Mouse (Mus musculus): ENCODE results near the gene Btg4. TPM values are rescaled to one million over a fixed set of nuclear protein-coding genes. Genes with fewer than 3 reads are reported as not detected.

Btg4 gene
- not detected for total RNA-seq (2021)

DNA sequence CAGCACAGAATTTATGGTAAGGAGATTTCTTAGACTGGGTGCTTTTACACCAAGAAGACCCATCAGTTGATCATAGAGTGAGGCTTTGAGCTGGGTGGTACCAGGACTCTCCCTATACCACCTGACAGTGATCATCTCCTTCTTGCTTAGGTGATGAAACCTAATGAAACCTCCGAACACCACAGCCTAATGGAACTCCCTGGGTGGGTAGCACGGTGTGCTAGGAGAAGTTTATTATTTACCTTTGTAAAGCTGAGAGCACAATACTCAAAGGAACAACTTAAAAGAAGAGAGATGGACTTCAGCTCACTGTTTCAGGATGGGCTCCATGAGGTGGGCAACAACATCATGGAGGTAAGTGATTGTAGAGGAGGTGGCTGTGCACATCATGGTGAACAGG lies at the start of gene Btg4:
TSS of gene Btg4 (plus strand) at position 301 of the 400 bp plus-strand sequence.
- intact Hi-C loops (cut with DNase I), result no loop called here
- DNase-seq (ENCODE audit: low spot score), result no peak

DNA sequence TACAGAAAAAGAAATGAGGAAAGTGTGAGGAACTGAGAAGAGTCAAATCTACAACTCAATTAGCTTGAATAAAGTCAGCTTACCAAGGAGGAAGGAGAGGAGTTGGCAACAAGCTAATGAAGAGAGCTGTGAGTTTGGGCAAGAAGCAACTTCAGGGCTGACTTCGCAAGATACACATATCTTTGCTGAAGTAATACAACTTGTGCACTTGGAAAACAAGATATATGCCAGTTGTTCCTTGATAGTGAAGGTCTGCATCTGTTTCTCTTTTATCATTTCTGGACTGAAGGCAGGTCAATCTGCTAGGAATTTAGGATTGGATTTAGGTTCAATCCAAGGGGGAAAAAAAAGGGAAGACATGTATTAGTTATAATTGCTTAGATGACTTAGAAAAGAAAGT lies 47.1 kb upstream of the Btg4 start:
- no peak for DNase-seq (ENCODE audit: low spot score)
- intact Hi-C loops (cut with DNase I), result loop anchor here (5.0 kb wide), 1 partner anchor 139 kb away; no protein-coding TSS in a partner anchor

DNA sequence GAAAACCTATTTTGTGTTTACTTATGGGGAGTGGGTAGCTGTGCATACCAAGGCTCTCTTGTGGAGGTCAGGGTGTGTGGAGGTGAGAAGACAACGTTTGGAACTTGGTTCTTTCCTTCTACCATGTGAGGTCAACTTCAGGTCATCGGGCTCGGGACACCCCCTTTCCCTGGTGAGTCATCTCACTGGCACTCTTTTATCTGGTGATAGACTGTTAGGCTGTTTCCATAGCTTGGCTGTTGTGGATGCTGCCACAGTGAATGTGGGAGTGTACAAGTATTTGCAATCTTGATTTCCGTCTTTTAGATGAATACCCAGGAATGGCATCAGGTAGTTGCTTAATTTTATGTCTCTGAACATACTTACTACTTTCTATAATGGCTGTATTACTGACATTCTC lies 45.0 kb upstream of the Btg4 start:
- no peak for DNase-seq (ENCODE audit: low spot score)
- intact Hi-C loops (cut with DNase I), result no loop called here

DNA sequence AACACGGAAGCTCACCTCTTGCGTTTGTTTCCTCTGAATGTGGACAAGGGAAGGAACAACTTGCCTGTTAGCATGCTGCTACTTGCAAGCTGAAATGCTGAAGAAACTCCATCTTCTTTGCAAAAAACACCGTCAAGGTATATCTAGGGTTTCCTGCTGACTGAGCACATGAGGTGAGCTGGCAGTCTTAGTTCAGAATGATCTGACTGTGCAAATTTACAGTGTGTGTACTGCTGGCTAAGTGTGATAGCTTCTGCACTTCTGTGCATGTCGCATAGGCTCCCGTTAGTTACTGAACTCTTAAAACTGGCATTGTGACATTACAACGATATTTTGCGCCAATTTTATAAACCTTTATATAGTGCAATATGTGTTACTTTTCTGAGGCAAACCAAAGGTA lies 41.0 kb upstream of the Btg4 start:
- no peak for DNase-seq (ENCODE audit: low spot score)
- intact Hi-C loops (cut with DNase I), result no loop called here

DNA sequence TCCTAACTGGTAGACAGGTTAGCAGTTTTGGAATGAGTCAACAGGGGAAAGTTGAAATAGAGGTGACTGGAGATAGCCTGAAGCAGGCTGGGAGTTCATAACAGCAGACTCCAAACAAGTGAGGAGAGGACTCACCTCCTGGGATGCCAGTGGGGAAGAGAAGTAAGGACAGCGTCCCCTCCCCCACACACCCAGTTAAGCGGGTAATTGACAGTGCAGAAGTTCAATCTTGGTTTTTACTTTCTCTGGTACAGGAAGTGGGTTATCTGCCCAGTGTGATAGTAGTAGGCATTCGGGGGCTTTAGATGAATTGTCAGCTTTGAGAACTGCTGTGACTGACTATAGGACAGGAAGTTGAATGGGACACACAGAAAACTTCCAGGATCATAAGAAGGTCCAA lies 40.4 kb upstream of the Btg4 start:
- intact Hi-C loops (cut with DNase I), result no loop called here
- no peak for DNase-seq (ENCODE audit: low spot score)

DNA sequence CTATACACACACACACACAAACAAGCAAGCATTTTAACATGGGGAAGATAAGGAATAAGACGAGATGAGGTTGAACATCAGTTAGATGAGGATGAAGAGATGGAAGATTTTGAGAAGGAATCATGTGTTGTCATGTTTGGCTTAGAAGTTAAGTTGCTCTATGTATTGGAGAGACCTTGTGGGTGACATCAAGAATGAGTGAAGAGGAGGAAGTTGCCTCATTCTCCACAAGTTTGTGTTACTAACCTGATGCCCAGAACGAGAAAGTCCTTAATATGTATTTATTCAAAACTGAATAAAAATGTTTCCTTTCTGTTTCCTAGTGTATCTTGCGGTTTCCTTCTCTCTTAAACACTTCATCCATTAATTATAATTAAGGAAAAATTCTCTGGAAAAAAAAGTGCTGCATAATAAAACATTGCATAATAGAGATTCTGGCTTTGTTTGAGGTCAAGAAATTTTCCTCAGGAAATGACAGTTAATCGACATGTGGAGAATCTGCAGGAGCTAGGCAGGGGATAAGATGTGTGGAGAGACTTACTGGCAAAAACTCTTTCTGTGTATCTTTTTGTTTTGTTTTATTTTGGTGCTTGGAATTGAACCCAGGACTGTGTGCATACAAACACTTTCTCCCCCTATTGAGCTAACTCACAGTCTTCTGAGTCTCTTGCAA lies 39.4 kb upstream of the Btg4 start:
- intact Hi-C loops (cut with DNase I), result no loop called here
- DNase-seq (ENCODE audit: low spot score), result no peak

DNA sequence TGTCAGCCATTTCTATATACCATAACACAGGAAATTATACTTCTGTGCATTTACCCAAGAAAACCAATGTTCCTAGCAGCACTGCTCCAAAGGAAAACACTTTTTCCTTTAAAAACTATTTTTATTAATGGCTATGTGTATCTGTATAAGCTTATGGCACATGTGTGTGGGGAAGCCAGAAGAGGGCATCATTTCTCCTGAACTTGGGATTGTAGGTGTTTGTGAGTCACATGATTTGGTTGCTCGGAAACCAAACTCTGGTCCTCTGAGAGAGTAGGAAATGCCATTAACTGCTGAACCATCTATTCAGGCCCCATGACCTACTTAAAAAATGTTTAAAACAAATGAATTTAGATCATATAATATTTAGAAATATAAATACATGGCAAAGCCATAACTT lies 33.7 kb upstream of the Btg4 start:
- DNase-seq (ENCODE audit: low spot score), result no peak
- intact Hi-C loops (cut with DNase I), result no loop called here

DNA sequence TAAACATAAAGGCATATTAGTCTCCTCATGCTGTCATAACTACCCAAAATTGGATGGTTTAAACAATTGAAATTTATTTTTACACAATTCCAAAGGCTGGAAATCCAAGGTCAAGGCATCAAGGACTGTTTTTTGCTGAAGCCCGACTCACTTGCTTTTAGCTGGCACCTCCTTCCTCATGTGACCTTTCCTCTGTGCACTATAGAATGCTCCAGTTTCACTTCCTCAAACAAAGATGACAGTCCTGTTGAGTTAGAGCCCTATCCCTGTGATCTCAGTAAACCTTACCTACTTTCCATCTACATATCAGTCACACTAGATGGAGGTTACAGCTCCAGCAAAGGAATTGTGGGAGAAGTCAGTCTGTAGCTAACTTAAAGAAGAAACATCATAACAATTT lies 30.6 kb upstream of the Btg4 start:
- intact Hi-C loops (cut with DNase I), result no loop called here
- DNase-seq (ENCODE audit: low spot score), result no peak

DNA sequence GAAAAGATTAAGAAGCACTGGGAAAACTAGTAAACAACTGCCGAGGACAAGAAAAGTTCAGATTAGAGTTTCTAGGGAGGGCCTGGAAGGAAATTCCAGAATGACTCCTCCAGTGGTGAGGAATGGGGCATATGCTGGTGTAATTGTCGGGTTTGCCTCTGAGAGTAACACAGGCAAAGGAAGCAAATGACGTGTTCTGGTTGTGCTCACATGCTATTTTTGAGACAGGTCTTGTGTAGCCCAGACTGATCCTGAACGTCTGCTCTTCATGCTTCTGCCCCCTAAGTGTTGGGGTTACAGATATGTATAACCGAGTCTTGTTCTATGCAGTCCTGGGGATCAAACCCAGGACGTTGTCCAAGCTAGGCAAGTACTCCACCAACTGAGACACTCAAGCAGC lies 29.1 kb upstream of the Btg4 start:
- DNase-seq (ENCODE audit: low spot score), result no peak
- intact Hi-C loops (cut with DNase I), result no loop called here

DNA sequence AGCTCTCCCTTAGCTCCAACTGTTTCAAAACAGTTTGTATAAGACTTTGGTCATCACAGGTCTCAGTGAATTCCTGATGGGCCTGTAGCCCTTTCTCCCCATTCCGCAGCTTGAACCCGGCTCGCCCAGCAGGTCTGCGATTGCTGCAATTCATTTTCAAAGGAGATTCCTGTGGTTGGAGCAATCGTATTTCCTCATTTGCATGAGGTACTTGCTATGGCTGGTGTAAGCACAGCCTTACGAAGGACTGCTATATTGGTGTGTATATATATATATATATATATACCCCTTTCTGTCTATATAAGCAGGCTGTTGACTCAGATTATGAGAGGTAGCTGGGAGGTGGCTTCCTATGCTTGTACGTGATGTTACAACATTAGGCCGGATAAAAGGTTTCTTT lies 28.4 kb upstream of the Btg4 start:
- DNase-seq (ENCODE audit: low spot score), result no peak
- intact Hi-C loops (cut with DNase I), result no loop called here

DNA sequence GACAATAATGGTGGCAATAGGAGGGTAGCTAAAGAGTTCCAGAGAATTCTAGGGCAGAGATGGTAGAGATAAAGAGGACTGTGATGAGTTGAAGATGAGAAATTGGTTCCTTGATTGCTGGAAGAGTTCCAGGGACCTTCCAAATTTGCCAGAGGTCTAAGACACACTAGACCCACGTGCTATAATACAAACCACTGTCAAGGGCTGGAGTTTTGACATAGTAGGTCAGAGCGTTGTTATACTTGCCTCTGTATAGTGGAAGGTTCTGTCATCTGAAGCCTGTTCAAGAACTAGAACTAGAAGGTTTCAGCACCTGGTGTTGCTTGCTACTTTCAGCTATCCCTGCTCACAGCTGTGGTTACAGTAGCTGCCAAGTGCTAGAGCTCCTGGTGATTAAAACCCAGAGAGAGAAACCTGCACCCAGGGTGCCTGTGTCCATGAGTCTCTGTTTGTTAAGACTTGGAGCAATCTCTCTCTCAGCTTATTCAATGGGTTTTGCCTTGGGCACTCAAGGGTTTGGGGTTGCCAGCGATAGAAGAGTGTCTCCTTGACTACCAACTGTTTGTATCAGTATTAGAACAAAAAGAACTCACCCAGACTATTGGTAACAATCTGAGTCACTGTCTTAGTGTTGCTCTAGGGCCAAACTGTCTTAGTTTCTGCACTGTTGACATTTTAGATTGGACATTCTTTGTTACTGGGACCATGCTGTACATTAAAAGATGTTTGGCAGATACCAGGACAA lies 27.7 kb upstream of the Btg4 start:
- no peak for DNase-seq (ENCODE audit: low spot score)
- intact Hi-C loops (cut with DNase I), result no loop called here

DNA sequence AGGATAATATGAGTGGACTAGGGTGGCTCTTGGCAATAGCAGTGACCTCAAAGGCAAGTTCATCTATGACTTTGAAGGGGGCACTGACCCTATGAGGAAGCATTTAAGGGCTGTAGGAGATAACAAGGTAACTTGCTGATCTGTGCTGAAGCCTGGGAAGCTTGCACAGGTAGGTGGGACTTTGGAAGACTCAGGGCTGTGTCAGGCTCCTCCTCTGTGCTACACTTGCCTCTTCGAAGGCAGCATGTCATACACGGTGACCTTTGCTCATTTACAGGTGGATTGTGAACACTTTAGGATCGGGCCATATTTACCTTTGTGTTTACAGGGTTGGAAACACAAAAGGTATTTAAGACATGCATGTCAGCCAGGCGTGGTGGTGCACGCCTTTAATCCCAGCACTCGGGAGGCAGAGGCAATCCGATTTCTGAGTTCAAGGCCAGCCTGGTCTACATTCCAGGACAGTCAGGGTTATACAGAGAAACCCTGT lies 19.2 kb upstream of the Btg4 start:
- intact Hi-C loops (cut with DNase I), result no loop called here
- DNase-seq (ENCODE audit: low spot score), result no peak

DNA sequence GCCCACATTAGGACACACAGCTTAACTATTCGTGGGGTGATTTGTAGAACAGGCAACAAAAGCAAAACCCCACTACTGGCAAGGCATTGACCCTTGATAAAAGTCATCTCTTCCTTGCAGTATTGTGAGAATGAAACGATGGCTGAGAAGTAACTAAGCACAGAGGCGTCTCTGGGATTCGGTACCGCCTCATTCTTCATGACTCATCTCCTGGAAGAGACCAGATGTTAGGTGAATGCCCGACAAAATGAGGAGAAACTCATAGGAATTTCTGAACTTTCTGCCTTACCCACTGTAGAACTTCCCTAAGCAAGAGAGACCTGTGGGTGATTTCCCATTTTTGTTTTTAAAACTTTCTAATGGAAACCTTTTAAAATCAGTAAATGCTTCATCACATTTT lies 18.6 kb upstream of the Btg4 start:
- intact Hi-C loops (cut with DNase I), result no loop called here
- no peak for DNase-seq (ENCODE audit: low spot score)

DNA sequence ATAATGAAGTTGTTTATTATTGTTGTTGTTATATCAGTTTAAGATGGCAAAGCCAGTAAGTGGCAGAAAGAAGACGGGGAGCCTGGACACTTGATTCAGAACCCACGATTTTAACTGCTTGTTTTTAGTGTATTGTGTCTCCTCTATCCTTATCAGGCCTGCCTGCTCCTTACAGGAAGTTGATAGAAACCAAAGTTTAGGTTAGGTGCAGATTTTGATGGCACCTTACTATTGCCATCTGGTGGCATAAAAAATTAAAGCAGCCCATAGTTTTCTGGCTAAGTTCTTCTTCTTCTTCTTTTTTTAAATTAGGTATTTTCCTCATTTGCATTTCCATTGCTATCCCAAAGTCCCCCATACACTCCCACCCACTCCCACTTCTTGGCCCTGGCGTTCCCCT lies 8.5 kb upstream of the Btg4 start:
- intact Hi-C loops (cut with DNase I), result no loop called here
- no peak for DNase-seq (ENCODE audit: low spot score)

DNA sequence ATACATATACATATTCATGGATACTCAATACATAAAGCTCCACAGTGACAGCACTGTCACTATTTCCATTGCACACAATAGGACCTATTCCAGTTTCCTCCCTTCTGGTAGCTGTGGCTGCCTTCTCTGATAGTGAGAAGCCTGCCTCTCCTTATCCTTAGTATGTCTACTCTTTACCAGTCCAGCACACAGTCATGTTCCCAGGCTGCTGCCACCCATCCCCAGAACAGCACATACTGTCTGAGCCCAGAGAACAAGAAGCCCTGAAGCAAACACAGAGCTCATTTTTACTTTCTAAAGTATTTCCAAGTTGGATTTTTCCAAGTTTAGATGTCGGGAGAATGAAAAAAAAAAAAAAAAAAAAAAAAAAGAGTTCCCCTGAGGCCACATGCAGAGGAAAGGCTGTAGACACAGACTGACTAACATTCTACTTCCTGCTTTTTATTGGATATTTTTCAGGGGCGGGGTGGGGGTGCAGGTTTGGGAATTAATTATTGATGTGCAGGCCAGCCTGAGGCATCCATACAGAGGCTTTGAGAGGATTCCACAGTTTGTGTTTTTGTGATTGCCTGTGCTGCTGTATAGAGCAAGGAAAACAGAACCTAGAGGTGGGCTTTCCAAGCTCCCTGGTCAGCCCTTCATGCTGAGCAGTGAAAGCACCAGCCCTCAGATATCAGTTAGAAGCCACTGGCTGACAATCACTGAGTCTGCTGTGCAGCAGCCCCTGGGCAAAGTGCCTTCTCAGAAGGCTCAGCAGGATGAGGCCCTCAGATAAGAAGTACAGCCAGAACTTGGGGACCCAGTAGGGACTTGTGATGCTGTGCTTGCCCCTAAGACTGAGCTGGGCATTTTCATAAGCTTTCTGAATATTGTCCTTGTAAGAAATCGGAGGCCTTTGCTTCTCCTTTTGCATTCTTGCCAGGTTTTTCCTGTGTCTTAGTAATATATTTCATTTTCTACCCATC lies 4.1 kb upstream of the Btg4 start:
- intact Hi-C loops (cut with DNase I), result no loop called here
- peak; percentile 14 for DNase-seq (ENCODE audit: low spot score)

DNA sequence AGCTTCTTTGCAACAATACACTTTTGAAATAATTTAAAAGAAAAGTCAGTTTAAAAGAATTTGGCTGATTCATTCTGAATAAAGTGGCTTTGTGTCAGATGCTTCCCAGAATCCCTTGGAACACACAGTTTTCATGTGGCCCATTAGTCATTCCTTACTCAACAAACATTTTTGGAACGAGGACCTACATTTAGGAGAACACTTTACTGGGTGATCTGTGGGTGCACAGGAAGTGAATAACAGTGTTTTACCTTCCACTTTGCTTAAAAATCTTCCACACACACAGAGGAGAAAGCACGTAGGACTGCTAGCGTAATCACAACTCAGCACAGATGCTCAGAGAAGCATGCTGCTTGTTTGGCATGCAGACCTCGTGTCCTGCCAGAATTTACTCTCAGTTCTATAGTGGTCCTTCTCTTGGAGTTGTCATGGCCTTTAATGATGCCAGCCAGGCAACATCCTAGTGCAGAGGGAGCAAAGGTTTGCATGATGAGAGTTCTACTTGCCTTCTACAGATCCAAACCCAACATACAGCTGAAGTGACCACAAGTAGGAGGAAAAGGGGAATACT lies 1.7 kb upstream of the Btg4 start:
- DNase-seq (ENCODE audit: low spot score), result no peak
- intact Hi-C loops (cut with DNase I), result no loop called here

DNA sequence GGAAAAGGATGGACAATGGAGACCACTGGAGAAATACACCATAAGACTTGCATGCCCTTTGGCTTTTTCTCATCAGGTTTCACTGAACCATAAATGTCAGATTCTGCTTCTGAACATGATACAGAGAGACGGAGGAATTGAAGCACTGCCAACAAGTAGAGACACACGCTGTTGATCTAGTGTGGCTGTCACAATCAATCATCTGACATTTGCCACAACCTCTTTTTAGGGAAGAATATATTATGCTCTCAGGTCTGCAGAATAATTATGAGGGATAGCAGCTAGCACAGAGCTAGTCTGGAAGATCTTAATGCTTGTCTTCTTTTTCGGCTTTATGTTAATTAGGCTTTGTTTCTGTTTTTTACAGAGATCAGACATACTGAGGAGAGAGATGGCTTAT lies 7.5 kb downstream of the Btg4 start:
- intact Hi-C loops (cut with DNase I), result no loop called here
- DNase-seq (ENCODE audit: low spot score), result no peak

DNA sequence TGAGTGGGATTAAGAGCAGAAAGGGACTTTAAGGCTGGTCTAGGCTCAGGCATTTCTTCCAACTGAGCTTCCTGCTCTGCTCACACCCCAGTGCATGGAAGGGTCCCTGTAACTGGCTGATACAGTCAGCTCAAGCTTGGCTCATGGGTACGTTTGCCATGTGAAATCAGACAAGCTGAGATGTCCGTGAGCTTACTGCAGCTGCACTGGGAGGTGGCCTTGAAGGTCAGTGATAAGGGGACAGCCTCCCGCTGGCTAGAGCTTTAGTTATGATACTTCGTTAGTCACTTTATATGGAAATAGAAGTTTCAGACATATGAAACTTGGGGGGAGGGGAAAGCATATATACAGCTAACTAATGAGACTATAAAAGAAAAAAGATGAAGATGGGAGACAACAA lies 10.1 kb downstream of the Btg4 start:
- no peak for DNase-seq (ENCODE audit: low spot score)
- intact Hi-C loops (cut with DNase I), result no loop called here

DNA sequence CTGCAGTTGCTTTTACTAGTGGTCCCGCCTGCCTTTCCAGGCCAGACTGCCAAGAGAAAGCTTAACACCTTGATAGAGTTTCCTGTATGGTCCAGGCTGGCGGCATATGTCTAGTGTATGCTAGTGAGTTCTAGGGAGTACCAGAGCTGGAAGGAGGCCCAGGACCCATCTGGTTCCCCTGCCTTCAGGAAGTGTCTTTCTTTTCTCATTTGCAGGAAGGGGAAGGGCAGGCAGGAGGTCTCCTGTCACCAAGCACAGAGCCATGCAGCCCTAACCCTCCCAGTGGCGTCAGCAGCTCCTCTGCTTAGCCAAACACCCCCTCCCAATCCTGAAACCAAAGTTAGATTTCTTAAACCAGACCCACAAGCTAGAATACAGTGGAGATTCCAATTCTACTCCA lies 15.1 kb downstream of the Btg4 start:
- DNase-seq (ENCODE audit: low spot score), result peak; percentile 19
- intact Hi-C loops (cut with DNase I), result loop anchor here (2.0 kb wide), 1 partner anchor 27 kb away; the partner anchor contains the start of gene 4833427G06Rik
